Mouse (Mus musculus) embryo, embryonic 10 days (tissue): ENCODE results near the gene 9030612E09Rik.

ENCODE experiments used
- DNase-seq: peaks from one replicate; pipeline ENCODE4 v3.0.0-alpha.2; 2015; ENCODE audit warnings: low spot score

The 9030612E09Rik gene

DNA sequence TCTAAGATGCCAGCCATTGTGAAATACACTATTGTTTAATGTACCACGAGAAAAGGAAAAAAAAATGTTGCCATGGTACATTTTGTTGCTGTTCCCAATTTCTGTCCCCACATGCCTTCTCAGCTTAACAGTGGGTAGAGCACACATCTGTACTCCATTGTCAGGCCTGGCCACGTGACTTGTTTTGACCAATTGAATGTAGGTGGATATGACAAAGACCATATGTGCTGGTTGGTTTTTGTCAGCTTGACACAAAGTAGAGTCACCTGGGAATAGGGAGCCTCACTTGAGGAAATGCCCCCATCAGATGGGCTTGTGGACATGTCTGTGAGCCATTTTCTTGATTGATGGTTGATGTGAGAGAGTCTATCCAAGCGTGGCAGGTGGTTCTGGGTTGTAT is 29.4 kb downstream of the 9030612E09Rik start:
- no peak for DNase-seq

DNA sequence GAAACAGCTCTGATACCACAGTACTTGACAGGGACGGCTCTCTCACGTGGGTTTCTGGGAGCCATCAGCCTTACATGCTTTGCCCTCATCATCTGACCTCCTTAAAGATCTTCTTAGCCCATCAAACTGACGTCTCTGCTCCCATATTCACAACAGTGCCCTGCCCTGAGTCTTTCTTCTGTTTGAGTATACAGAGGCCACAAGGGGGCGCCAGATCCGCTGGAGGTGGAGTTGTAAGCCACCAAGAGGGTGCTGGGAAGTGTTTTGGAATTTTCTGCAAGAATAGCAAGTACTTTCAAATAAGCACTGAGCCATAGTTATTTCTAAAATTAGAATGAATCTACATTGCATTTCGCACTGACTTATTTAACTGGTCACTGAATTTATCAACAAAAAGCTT is 37.4 kb downstream of the 9030612E09Rik start:
- DNase-seq: peak; percentile 64

DNA sequence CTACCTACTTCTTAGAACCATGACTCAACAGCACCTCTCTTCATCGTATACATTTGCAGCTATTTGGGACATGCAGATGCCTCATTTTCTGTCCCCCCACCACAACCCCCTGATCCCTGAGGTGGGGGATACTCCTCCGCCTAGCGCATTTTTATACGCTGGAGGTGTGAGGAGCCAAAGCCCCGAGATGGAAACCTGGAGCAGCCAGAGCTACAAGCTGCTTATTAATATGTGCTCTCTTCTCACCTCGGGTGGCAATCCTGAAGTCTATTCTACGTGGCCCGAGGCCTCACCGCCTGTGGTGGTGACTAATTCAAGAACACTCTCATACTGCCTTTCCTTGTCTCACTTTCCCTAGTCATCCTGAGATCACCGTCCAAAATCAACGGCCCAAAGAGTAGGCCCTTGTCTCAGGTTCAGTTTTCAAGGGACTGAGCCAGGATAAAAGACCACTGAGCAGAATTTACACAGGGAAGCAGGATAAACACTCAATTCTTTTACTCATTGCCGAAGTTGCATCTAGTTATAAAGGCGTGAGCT is 42.9 kb downstream of the 9030612E09Rik start:
- no peak for DNase-seq

DNA sequence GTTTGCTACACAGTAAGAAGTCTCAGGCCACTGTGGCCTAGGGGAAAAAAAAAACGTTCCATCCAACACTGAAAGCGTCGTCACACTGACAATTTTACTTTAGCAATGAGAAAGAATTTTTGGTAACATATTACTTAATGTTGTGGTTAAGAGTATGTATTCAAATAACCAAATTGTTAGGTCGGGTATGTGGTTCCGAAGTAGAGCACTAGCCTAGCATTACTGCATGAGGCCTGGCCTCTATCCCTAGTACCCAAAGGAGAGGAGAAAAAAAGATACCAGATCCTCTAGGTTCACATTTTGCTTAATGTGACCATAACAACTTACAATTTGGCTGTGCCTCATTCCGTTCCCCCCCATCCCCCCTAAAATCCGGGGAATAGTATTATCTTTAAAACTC is 46.0 kb downstream of the 9030612E09Rik start:
- no peak for DNase-seq

DNA sequence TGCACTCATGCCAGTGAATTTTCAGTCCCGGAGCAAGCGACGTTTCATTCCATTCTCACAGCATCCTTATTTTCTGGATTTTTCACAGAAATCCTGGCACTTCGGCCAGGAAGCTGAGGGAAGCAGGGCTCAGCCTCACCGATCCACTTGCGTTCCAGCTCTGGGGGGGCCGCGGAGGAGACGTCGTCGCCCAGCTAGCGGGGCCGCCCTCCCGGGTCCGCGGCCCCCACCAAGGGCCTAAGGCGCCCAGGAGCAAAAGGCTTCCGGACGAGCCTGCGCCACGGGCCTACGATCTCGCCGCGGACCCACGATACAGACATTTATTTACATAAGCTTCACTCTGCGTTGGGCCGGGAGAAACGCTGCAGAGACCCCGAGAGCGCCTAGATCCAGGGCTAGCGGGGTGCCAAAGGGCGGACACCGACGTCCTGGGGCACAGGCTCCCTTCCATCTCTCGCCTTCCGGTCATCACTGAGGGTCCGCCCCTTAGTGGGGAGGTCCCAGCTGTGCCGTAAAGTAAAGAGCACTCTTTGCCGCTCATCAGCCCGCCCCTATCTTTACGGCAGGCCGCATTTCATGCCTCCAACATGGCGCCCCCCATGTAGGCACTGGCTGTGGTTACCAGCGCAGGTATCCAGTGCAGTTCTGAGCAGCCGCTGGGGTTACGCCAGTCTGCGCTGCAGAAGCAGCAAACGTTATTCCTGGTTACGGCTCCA is 46.6 kb downstream of the 9030612E09Rik start, which contains the start of gene Pdss2:
TSS of gene Pdss2 (plus strand) at position 577 of the 716 bp plus-strand sequence.
- peak; percentile 99 for DNase-seq

DNA sequence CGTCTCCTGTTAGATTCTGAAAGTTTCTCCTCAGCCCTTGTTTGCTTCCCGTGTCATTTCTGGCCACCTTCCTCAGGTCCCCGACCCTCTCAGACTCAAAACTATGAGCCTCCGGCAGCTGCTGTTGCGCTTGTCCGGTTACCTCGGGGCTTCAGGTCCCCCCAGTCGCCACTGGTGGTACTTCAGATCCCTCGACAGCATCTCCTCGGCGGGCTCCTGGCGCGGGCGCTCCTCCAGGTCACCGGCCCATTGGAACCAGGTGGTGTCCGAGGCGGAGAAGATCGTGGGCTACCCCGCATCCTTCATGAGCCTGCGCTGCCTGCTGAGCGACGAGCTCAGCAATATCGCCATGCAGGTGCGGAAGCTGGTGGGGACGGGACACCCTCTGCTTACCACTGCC is 47.2 kb downstream of the 9030612E09Rik start:
- DNase-seq: peak; percentile 30

DNA sequence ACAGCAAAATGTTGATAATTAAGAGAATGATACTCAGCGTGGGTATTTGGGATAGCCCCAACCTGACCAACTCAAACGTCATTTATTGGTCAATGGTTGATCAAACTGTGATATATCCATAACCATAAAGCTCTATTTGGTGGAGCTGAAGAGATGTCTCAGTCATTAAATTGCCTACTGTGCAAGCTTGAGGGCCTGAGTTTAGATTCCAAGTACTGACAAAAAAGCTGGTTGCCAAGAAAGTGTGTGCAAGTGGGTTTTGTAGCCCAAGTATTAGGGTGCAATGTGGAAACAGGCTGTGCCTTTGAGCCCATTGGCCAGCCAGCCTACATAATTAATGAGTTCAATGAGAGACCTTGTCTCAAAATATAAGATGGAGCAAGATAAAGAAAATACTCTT is 48.9 kb downstream of the 9030612E09Rik start:
- DNase-seq: no peak
